Mouse (Mus musculus): Measurements from ENCODE around the gene Ntf5.

DNA sequence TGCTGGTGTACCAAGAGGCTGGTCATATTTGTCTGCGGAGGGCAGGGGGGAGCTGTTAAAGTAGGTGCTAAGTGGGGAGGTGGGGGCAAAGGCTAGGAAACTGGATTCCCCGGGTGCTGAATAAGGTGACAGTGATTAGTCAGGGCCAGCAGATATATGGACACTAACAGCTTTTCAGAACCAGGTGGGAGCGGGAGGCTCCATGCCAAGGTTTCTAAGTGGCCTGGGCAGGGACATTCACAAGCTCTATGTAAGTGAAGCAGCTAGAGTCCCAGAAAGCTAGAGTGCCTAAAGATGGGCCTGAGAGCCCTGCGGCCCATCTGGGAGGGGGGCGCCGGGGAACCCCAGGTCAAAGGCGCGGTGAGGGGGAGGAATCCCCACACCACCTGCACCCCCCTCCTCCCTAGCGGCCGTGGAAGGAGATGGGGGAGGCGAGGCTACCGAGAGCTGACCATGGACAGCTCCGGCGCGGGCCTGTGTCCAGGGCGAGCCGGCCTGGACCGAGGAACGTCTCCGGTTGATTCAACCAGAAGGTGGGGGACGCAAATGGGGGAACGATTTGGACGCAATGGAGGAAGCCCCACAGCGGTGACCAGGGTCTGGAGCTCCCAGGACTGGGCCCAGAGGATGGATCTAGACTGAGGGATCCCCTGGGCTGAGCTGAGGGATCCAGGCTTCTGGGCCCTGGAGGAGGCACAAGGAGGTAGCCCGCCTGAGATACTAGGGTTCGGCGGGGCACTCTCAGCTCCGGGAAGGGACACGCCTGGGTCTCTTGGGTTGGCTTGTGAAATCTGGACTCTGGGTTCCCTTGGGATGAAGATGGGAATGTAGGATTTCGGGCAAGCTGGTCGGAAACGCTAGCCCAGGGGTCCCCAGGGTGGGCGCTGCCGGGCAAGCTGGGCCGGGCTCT is 47.5 kb upstream of the Ntf5 start:
- TF ChIP-seq POLR2A (IDR thresholded peaks at IDR 0.05; ENCODE audit: borderline replicate concordance, control insufficient read depth, low read depth, low read length) (no peak), CTCF (IDR thresholded peaks at IDR 0.05; ENCODE audit: control insufficient read depth, insufficient read depth, low read length) (no peak)
